Mouse (Mus musculus) ES-E14 (cell line): Measurements from ENCODE around the gene Serpina1f.

Experiments used
- MAFK ChIP-seq: IDR thresholded peaks from 2 replicates; pipeline ENCODE4 v1.6.1; 2014; ENCODE audit warnings: mild to moderate bottlenecking, low read depth, low read length, inconsistent platforms; ENCODE audit not compliant: insufficient read depth
- ZNF384 ChIP-seq: IDR thresholded peaks from 2 replicates; pipeline ENCODE4 v1.6.1; 2012; ENCODE audit warnings: low read depth, low read length, inconsistent platforms

DNA sequence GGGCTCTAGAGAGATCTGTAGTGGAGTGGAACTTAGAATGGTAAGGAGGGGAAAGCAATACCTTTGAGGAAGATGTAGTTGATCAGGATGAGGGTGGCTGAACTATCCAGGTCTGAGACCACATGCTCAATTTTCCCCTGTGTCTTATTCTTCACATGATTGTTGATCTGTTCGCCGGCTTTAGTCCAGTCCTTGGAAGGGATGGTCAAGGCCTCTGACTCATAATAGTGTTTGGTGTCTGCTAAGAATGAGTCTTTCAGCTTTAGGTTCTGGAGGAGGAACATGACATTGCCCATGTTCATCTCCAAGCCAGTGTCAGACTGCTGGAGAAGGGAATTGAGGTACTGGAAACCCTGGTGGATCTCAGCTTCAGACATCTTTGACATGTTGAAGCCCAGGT lies 41.5 kb downstream of the Serpina1f start:
- TF ChIP-seq MAFK = no peak
- TF ChIP-seq ZNF384 = no peak
